Mouse (Mus musculus) urinary bladder, postnatal 36 days (tissue): ENCODE results near the gene Pcgf6.
"Not testable (repeated sequence)": the region's sequence is repeated elsewhere in the genome, so short reads cannot be mapped to it uniquely, and the experiment has no call there.

Experiments used
- DNase-seq, 2 experiments: peaks; one replicate each; pipeline ENCODE4 v3.0.0; 2022; ENCODE audit warnings: low spot score in 2 of 2, mixed read lengths in 1 of 2

Pcgf6 gene

GRCm38 (mm10) chr19:46998953-46999352 is 51.8 kb downstream of the Pcgf6 start:
- DNase-seq: no peak

- no peak for DNase-seq
Observed at GRCm38 (mm10) chr19:46998168-46998870, 52.4 kb downstream of the Pcgf6 start.

GRCm38 (mm10) chr19:46996095-46996494 is 54.6 kb downstream of the Pcgf6 start:
- DNase-seq: no peak

GRCm38 (mm10) chr19:46992329-46992728 is 58.4 kb downstream of the Pcgf6 start:
- not testable (repeated sequence) for DNase-seq

GRCm38 (mm10) chr19:46991145-46991544 is 59.6 kb downstream of the Pcgf6 start:
- DNase-seq: peak; percentile 83 to 84

GRCm38 (mm10) chr19:46990625-46991024 is 60.1 kb downstream of the Pcgf6 start:
- not testable (repeated sequence) for DNase-seq

- DNase-seq: no peak
Observed at GRCm38 (mm10) chr19:46990153-46990518, 60.6 kb downstream of the Pcgf6 start.

DNA sequence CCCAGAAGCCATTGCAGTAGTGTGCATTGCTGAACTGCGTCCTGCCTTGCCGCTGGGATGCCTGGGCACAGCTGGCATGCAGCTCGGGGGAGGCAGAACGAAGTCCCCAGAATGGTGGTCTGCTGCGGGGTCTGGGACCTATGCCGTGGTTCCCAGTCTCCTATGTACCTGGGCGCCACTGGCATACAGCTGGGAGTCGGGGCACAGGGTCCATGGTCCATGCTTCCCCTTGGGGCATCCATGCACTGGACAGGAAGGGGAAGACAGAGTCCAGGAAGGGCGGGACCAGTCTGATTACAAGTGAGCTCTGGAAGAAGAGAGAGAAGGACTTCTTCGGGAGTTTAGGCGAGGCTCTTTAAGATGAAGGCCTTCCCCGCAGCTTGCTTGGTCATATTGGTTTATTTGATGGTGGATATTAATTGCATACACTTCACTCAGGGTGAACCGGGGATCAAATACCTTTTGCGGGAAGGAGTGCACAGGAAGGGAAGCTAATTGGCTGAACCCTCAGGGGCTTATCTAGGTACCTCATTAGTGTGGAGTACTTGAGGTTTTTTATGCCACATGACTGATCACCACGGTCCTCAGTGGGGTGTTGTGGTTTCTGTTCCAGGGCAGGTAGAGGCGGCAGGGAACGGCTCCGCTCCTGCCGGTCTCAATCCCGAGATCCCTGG is 61.1 kb downstream of the Pcgf6 start:
- no peak for DNase-seq

GRCm38 (mm10) chr19:46988231-46989087 is 62.2 kb downstream of the Pcgf6 start:
- peak; percentile 76 to 78 for DNase-seq

DNA sequence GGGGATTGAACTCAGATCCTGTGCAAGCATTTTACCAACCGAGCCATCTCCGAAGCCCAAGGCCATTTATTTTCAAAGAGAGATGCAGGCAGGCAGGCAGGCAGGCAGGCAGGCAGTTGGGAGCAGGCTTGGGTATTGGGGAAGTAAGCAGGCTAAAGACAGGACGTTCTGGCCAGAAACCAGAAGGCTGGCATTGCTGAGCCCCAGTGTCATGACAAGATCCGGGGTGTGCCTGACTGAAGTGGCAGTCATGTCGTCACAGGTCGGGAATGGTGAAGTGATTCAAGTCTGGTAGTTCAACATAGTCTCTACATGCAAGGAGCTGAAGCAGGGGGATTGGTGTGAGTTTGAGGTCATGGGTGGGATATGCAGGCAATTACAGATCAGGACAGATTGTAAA is 63.1 kb downstream of the Pcgf6 start:
- DNase-seq: peak in 1 of 2 experiments; percentile 55

DNA sequence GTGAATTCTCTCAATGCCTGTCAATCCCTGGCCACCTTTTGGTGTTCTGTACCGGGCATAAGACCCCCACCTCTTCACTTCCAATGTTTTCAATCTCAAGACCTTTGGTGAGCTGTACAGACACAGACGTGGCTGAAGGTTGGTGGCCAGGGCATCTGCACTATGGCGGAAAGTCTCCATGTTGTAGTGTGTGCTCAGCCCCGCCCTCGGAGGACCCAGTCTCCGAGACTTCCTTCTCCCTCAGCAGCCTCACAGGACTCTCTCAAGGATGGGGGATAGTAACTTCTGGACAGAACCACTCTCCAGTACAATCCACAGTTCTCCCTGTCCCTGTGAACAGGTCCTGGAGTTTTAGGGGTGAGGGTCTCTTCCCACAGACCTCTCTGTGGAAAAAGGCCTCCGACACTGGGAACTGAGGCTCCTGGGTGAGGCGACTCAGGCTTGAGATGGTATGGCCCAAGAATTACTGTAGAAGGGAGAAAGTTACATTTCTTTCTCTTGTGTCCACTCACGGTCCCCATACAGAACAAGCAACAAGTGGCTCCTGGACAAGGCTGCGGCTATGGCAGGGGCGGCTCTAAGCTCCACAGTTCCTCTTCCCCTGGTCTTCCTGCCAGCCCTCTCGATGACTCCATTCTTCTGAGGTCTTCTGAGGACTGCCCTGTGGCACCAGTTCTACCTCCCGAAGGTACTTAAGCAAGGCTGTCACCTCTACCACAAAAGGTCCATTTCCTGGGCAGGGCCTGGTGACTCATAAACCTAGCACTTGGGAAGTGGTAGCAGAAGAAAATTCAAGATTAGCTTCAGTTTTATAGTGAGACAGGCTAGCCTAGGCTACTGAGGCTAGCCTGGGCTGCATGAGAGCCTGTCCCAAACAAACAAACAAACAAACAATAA is 65.7 kb downstream of the Pcgf6 start:
- DNase-seq: no peak

DNA sequence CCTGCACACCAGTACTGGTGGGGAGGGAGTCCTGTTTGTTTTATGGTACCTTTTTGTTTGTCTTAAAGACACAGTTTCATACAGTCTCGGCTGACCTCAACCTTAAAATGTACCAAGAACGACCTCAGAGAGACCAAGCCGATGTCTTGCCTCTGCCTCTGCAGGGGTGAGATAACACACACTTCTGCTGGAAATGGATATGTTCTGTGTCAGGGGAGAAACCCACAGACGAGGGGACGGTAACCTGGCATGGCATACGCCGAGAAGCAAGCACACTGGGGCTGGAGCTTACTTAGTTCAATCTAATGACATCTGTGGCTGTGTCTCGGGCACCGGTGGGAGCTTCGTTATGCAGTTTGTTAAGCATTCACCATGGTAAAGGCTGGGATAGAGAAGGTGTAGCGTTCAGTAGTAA is 66.7 kb downstream of the Pcgf6 start:
- DNase-seq: no peak
